ENCODE assay signal across 8 mouse cellular contexts in genomic region chr4:141574789-141575702, GRCm38 (mm10). TPM values are rescaled to one million over a fixed set of nuclear protein-coding genes. Genes with fewer than 3 reads are reported as not detected.
DNase-seq lines count a peak whose midpoint lies in the region; ATAC-seq and TF ChIP-seq lines count a peak whose summit lies in the region.

No protein-coding gene starts in this region.

- 0 out of 2 replicates have a peak, but pooled peaks cover 3% of the 10 kb centered on the region for H3K27me3 ChIP-seq in heart, embryonic 15.5 days
- H3K27me3 ChIP-seq in liver, postnatal 0 days (ENCODE audit: insufficient read depth, low read length) = no peaks in the 10 kb centered on the region
- H3K27me3 ChIP-seq in neural tube, embryonic 15.5 days (replicated peaks) = no peaks in the 10 kb centered on the region
- H3K27me3 ChIP-seq in testis, adult 2 months (ENCODE audit: control insufficient read depth, insufficient read depth, low read length) = no peaks in the 10 kb centered on the region

- TF ChIP-seq CTCF in liver, postnatal 0 days (IDR thresholded peaks at IDR 0.05; ENCODE audit: low read depth) = peak; percentile 95
- peak; percentile 95 for TF ChIP-seq CTCF in testis, adult 2 months (IDR thresholded peaks at IDR 0.05; ENCODE audit: control insufficient read depth, insufficient read depth, insufficient replicate concordance, low read depth, low read length)

- H3K36me3 ChIP-seq in heart, embryonic 15.5 days = peaks cover 17% of the 10 kb centered on the region
- no peaks in the 10 kb centered on the region for H3K36me3 ChIP-seq in liver, postnatal 0 days (replicated peaks; ENCODE audit: insufficient read depth, low read length)
- H3K36me3 ChIP-seq in neural tube, embryonic 15.5 days = 0 out of 2 replicates have a peak, but pooled peaks cover 6% of the 10 kb centered on the region
- no peaks in the 10 kb centered on the region for H3K36me3 ChIP-seq in testis, adult 2 months (ENCODE audit: control insufficient read depth, insufficient read depth, low read length)

- peak; percentile 77 to 82 for DNase-seq in CD8-positive naive resting alpha-beta T cell, adult 2 months (ENCODE audit: low read depth in 2 of 2, low spot score in 2 of 2)
- peak; percentile 37 for DNase-seq in brain, embryonic 18.5 days (ENCODE audit: low read depth, low spot score)
- DNase-seq in kidney, postnatal 36 days = peak; percentile 87 to 95
- peak; percentile 89 for DNase-seq in liver, postnatal 0 days

- TF ChIP-seq EP300 in liver, postnatal 0 days (IDR thresholded peaks at IDR 0.05; ENCODE audit: low read depth) = no peak

- no peaks in the 10 kb centered on the region for H3K9me3 ChIP-seq in heart, embryonic 15.5 days (replicated peaks)
- no peaks in the 10 kb centered on the region for H3K9me3 ChIP-seq in liver, postnatal 0 days (ENCODE audit: low read length)
- H3K9me3 ChIP-seq in neural tube, embryonic 15.5 days (replicated peaks) = no peaks in the 10 kb centered on the region

- TF ChIP-seq POLR2A in testis, adult 2 months (IDR thresholded peaks at IDR 0.05; ENCODE audit: control insufficient read depth, low read depth, low read length) = no peak

- H3K9ac ChIP-seq in heart, embryonic 15.5 days = no peak overlapping the region
- no peak overlapping the region for H3K9ac ChIP-seq in liver, postnatal 0 days (replicated peaks)
- H3K9ac ChIP-seq in neural tube, embryonic 15.5 days (replicated peaks) = no peak overlapping the region

- WGBS in heart, embryonic 15.5 days = 33% methylated on average over 27 of the region's 27 CpGs
- WGBS in liver, postnatal 0 days (ENCODE audit: insufficient replicate concordance) = 38% methylated on average over 27 of the region's 27 CpGs
- 44% methylated on average over 27 of the region's 27 CpGs for WGBS in neural tube, embryonic 15.5 days

- peaks cover 19% of the 10 kb centered on the region for H3K4me1 ChIP-seq in heart, embryonic 15.5 days (replicated peaks)
- H3K4me1 ChIP-seq in liver, postnatal 0 days (ENCODE audit: insufficient read depth) = peaks cover 18% of the 10 kb centered on the region
- H3K4me1 ChIP-seq in neural tube, embryonic 15.5 days = no peaks in the 10 kb centered on the region
- H3K4me1 ChIP-seq in testis, adult 2 months (ENCODE audit: control insufficient read depth, insufficient read depth, low read length) = peaks cover 5% of the 10 kb centered on the region

- peak overlapping the region; percentile 56 for H3K4me2 ChIP-seq in heart, embryonic 15.5 days
- no peak overlapping the region for H3K4me2 ChIP-seq in liver, postnatal 0 days (ENCODE audit: low read depth, low read length)
- H3K4me2 ChIP-seq in neural tube, embryonic 15.5 days = peak overlapping the region; percentile 31

- H3K27ac ChIP-seq in heart, embryonic 15.5 days = no peak overlapping the region
- H3K27ac ChIP-seq in liver, postnatal 0 days (ENCODE audit: low read depth) = no peak overlapping the region
- H3K27ac ChIP-seq in neural tube, embryonic 15.5 days (replicated peaks) = no peak overlapping the region
- no peak overlapping the region for H3K27ac ChIP-seq in testis, adult 2 months (ENCODE audit: control insufficient read depth, insufficient read depth, low read depth, low read length)

- no peak overlapping the region for H3K4me3 ChIP-seq in heart, embryonic 15.5 days
- H3K4me3 ChIP-seq in liver, postnatal 0 days (ENCODE audit: low read depth, low read length) = no peak overlapping the region
- no peak overlapping the region for H3K4me3 ChIP-seq in neural tube, embryonic 15.5 days (replicated peaks)
- peak overlapping the region; percentile 58 for H3K4me3 ChIP-seq in testis, adult 2 months (ENCODE audit: control insufficient read depth, low read depth, low read length)

- ATAC-seq in erythroid progenitor cell, adult 5-6 weeks (replicated peaks; ENCODE audit: low FRiP score, poor library complexity, severe bottlenecking) = peak; percentile 71
- ATAC-seq in heart, embryonic 15.5 days (replicated peaks; ENCODE audit: insufficient number of reproducible peaks, insufficient read depth, low FRiP score, low read depth) = peak; percentile 47; the same call in 1 of the 2 replicates
- ATAC-seq in liver, postnatal 0 days = peak; percentile 59
- ATAC-seq in neural tube, embryonic 15.5 days (ENCODE audit: low FRiP score) = peak; percentile 63; the same call in 1 of the 2 replicates

RNA-seq across cellular contexts. Expression of gene Fblim1, which starts 30.9 kb away (rescaled TPM):
- 0.72 and 2.9 TPM in 2 replicates for total RNA-seq in erythroid progenitor cell, adult 5-6 weeks (2015; ENCODE audit: low replicate concordance)
- 0.77 TPM in 1 of 2 replicates, not detected in the other for total RNA-seq in erythroid progenitor cell, adult 5-6 weeks (2017; ENCODE audit: low replicate concordance)
- 48.4 and 59.1 TPM in 2 replicates for polyA plus RNA-seq in heart, embryonic 15.5 days (2015; fragmentation: Nextera tagmentation; extraction: Ambion mirVana)
- 1.5 and 1.8 TPM in 2 replicates for polyA plus RNA-seq in liver, postnatal 0 days (2015; fragmentation: Nextera tagmentation; extraction: Ambion mirVana)
- polyA plus RNA-seq in neural tube, embryonic 15.5 days (2015; fragmentation: Nextera tagmentation; extraction: Ambion mirVana) = 31.0 and 32.2 TPM in 2 replicates
- 3.1 and 4.4 TPM in 2 replicates for polyA plus RNA-seq in testis, adult 2 months (2012; rRNA removed)

RNA-seq across cellular contexts. Expression of gene Spen, which starts 36.6 kb away (rescaled TPM):
- total RNA-seq in erythroid progenitor cell, adult 5-6 weeks (2015; ENCODE audit: low replicate concordance) = 72.9 and 77.1 TPM in 2 replicates
- 132 and 139 TPM in 2 replicates for total RNA-seq in erythroid progenitor cell, adult 5-6 weeks (2017; ENCODE audit: low replicate concordance)
- 6.3 and 7.5 TPM in 2 replicates for polyA plus RNA-seq in heart, embryonic 15.5 days (2015; fragmentation: Nextera tagmentation; extraction: Ambion mirVana)
- 2.3 and 3.0 TPM in 2 replicates for polyA plus RNA-seq in liver, postnatal 0 days (2015; fragmentation: Nextera tagmentation; extraction: Ambion mirVana)
- 13.4 and 13.7 TPM in 2 replicates for polyA plus RNA-seq in neural tube, embryonic 15.5 days (2015; fragmentation: Nextera tagmentation; extraction: Ambion mirVana)
- 16.9 and 20.1 TPM in 2 replicates for polyA plus RNA-seq in testis, adult 2 months (2012; rRNA removed)

RNA-seq across cellular contexts. Expression of gene Tmem82, which starts 43.4 kb away (rescaled TPM):
- not detected in 2 replicates for total RNA-seq in erythroid progenitor cell, adult 5-6 weeks (2015; ENCODE audit: low replicate concordance)
- total RNA-seq in erythroid progenitor cell, adult 5-6 weeks (2017; ENCODE audit: low replicate concordance) = not detected in 2 replicates
- 1.0 and 1.2 TPM in 2 replicates for polyA plus RNA-seq in heart, embryonic 15.5 days (2015; fragmentation: Nextera tagmentation; extraction: Ambion mirVana)
- polyA plus RNA-seq in liver, postnatal 0 days (2015; fragmentation: Nextera tagmentation; extraction: Ambion mirVana) = 17.3 and 17.8 TPM in 2 replicates
- 0.18 and 0.88 TPM in 2 replicates for polyA plus RNA-seq in neural tube, embryonic 15.5 days (2015; fragmentation: Nextera tagmentation; extraction: Ambion mirVana)
- polyA plus RNA-seq in testis, adult 2 months (2012; rRNA removed) = 3.5 and 3.9 TPM in 2 replicates

RNA-seq across cellular contexts. Expression of gene Slc25a34, which starts 48.6 kb away (rescaled TPM):
- not detected in 2 replicates for total RNA-seq in erythroid progenitor cell, adult 5-6 weeks (2015; ENCODE audit: low replicate concordance)
- total RNA-seq in erythroid progenitor cell, adult 5-6 weeks (2017; ENCODE audit: low replicate concordance) = not detected in 2 replicates
- 0.76 and 0.96 TPM in 2 replicates for polyA plus RNA-seq in heart, embryonic 15.5 days (2015; fragmentation: Nextera tagmentation; extraction: Ambion mirVana)
- polyA plus RNA-seq in liver, postnatal 0 days (2015; fragmentation: Nextera tagmentation; extraction: Ambion mirVana) = 0.40 and 0.76 TPM in 2 replicates
- polyA plus RNA-seq in neural tube, embryonic 15.5 days (2015; fragmentation: Nextera tagmentation; extraction: Ambion mirVana) = 0.10 and 0.28 TPM in 2 replicates
- 2.2 and 2.9 TPM in 2 replicates for polyA plus RNA-seq in testis, adult 2 months (2012; rRNA removed)

Comparison
In these comparisons a context has a peak if more than half of its experiments do, and no peak if none do; other contexts are left out.
1. DNase-seq: peak in every context shown above with its lines; median percentile 91 in kidney, postnatal 36 days; 89 in liver, postnatal 0 days; 80 in CD8-positive naive resting alpha-beta T cell, adult 2 months; 37 in brain, embryonic 18.5 days.